Mouse (Mus musculus): ENCODE measurements around the gene Klhl41. TPM values are rescaled to one million over a fixed set of nuclear protein-coding genes. Genes with fewer than 3 reads are reported as not detected.
A peak's percentile ranks its signal among the peaks of the same experiment; 100 is the strongest.

The Klhl41 gene
- polyA plus RNA-seq, 1 experiment, result not detected

- Histone ChIP-seq H3K36me3 (ENCODE audit: control insufficient read depth, insufficient read depth, low read length) (no peaks in the 10 kb centered on the region), H3K27me3 (ENCODE audit: control insufficient read depth, insufficient read depth, low read length) (no peaks in the 10 kb centered on the region), H3K27ac (ENCODE audit: insufficient read depth, low read depth, low read length) (peak overlapping the region; percentile 75), H3K4me1 (ENCODE audit: control insufficient read depth, insufficient read depth, insufficient read length, low read length) (no peaks in the 10 kb centered on the region), H3K4me3 (ENCODE audit: low read depth, low read length) (peak overlapping the region; percentile 97)
- 1% methylated on average over 13 of the region's 13 CpGs for WGBS
- TF ChIP-seq POLR2A (IDR thresholded peaks at IDR 0.05; ENCODE audit: low read depth, low read length) (no peak), CTCF (IDR thresholded peaks at IDR 0.05; ENCODE audit: extremely low read depth, insufficient read length, insufficient replicate concordance, low read depth, low read length) (no peak)
These were observed 53.6 kb downstream of the Klhl41 start for GRCm38 (mm10) chr2:69723519-69723825.

Other genes starting within 250 kb of the Klhl41 start
- gene Lrp2, start 84.1 kb upstream of the Klhl41 start, polyA plus RNA-seq (2012; rRNA removed), result 0.04 TPM in 1 of 2 replicates, not detected in the other
- not detected in 2 replicates for gene Bbs5, start 22.9 kb upstream of the Klhl41 start, polyA plus RNA-seq (2012; rRNA removed)
- gene Fastkd1, start 43.4 kb downstream of the Klhl41 start, polyA plus RNA-seq (2012; rRNA removed), result 1.1 and 1.2 TPM in 2 replicates
- 0.20 and 0.30 TPM in 2 replicates for gene Ppig, start 52.4 kb downstream of the Klhl41 start, polyA plus RNA-seq (2012; rRNA removed)
- not detected in 2 replicates for gene Ccdc173, start 119.5 kb downstream of the Klhl41 start, polyA plus RNA-seq (2012; rRNA removed)
- gene Phospho2, start 119.5 kb downstream of the Klhl41 start, polyA plus RNA-seq (2012; rRNA removed), result 77.7 and 94.4 TPM in 2 replicates
- 1.9 and 2.7 TPM in 2 replicates for gene Klhl23, start 151.8 kb downstream of the Klhl41 start, polyA plus RNA-seq (2012; rRNA removed)
- 0.28 and 0.36 TPM in 2 replicates for gene Ssb, start 191.4 kb downstream of the Klhl41 start, polyA plus RNA-seq (2012; rRNA removed)
- 0.61 and 2.3 TPM in 2 replicates for gene Mettl5, start 215.5 kb downstream of the Klhl41 start, polyA plus RNA-seq (2012; rRNA removed)
- 3.3 and 8.0 TPM in 2 replicates for gene Ubr3, start 227.1 kb downstream of the Klhl41 start, polyA plus RNA-seq (2012; rRNA removed)